Mouse (Mus musculus): ENCODE results near the gene Syvn1. TPM values are rescaled to one million over a fixed set of nuclear protein-coding genes. Genes with fewer than 3 reads are reported as not detected.

Gene Syvn1
- total RNA-seq (2012; rRNA removed) (26.8 and 32.0 TPM in 2 replicates), total RNA-seq (2014; rRNA removed) (13.5 and 16.5 TPM in 2 replicates), polyA plus RNA-seq (2012; ENCODE audit: insufficient read length, low read depth) (82.5 and 106 TPM in 2 replicates)

- peak; percentile 96 for DNase-seq (ENCODE audit: extremely low read depth)
- peaks cover 32 to 35% of the 10 kb centered on the region in 2 experiments for H3K36me3 ChIP-seq (replicated peaks in 1 of 2; ENCODE audit: control insufficient read depth in 1 of 2, insufficient read depth in 1 of 2, low read length in 1 of 2)
- peak; percentile 96 for TF ChIP-seq TBP (conservative IDR thresholded peaks at IDR 0.05; ENCODE audit: low read depth, low read length)
- 0 out of 2 replicates have a peak, but pooled peaks have one; percentile 62 for TF ChIP-seq KAT2A (IDR thresholded peaks at IDR 0.05; ENCODE audit: insufficient replicate concordance, low read length)
- TF ChIP-seq POLR2A (IDR thresholded peaks at IDR 0.05; ENCODE audit: low read depth, low read length) = peak; percentile 78
- TF ChIP-seq MAX (IDR thresholded peaks at IDR 0.05; ENCODE audit: low read length) = no peak; the same call in none of the 2 replicates
- peak; percentile 66 for TF ChIP-seq TCF12 (IDR thresholded peaks at IDR 0.05; ENCODE audit: low read depth, low read length)
- TF ChIP-seq NELFE (IDR thresholded peaks at IDR 0.05; ENCODE audit: low read depth, low read length) = peak; percentile 59
- TF ChIP-seq MAZ (IDR thresholded peaks at IDR 0.05; ENCODE audit: low read depth, low read length) = peak; percentile 84; the same call in 1 of the 2 replicates
- TF ChIP-seq PAX5 (IDR thresholded peaks at IDR 0.05; ENCODE audit: low read length) = peak; percentile 57; the same call in 1 of the 2 replicates
- no peak for TF ChIP-seq USF2 (conservative IDR thresholded peaks at IDR 0.05; ENCODE audit: low read depth, low read length)
- TF ChIP-seq RAD21 (IDR thresholded peaks at IDR 0.05; ENCODE audit: low read depth, low read length) = no peak
- peak; percentile 98 for TF ChIP-seq CHD2 (IDR thresholded peaks at IDR 0.05; ENCODE audit: low read length)
- no peak; the same call in 1 of the 2 replicates for TF ChIP-seq JUND (conservative IDR thresholded peaks at IDR 0.05; ENCODE audit: low read depth, low read length)
- TF ChIP-seq NRF1 (IDR thresholded peaks at IDR 0.05; ENCODE audit: low read depth, low read length) = peak; percentile 64
- peak; percentile 84 for TF ChIP-seq SIN3A (IDR thresholded peaks at IDR 0.05; ENCODE audit: low read length)
- peak; percentile 91 for TF ChIP-seq ZMIZ1 (IDR thresholded peaks at IDR 0.05; ENCODE audit: low read depth, low read length)
- TF ChIP-seq IRF4 (IDR thresholded peaks at IDR 0.05; ENCODE audit: low read depth, low read length) = 0 out of 2 replicates have a peak, but pooled peaks have one; percentile 19
- TF ChIP-seq BHLHE40 (IDR thresholded peaks at IDR 0.05; ENCODE audit: low read depth, low read length) = peak; percentile 26; the same call in 1 of the 2 replicates
- peak; percentile 75 for TF ChIP-seq HCFC1 (IDR thresholded peaks at IDR 0.05; ENCODE audit: low read depth, low read length)
- no peak for TF ChIP-seq SMC3 (IDR thresholded peaks at IDR 0.05; ENCODE audit: low read depth, low read length)
- no peak for TF ChIP-seq MAFK (IDR thresholded peaks at IDR 0.05; ENCODE audit: insufficient replicate concordance, low read length)
- TF ChIP-seq ZNF384 (IDR thresholded peaks at IDR 0.05; ENCODE audit: low read depth, low read length) = peak; percentile 66; the same call in 1 of the 2 replicates
- peak; percentile 96 for TF ChIP-seq POLR2AphosphoS2 (IDR thresholded peaks at IDR 0.05; ENCODE audit: low read depth, low read length)
- TF ChIP-seq CHD1 (IDR thresholded peaks at IDR 0.05; ENCODE audit: low read depth, low read length) = peak; percentile 97
- peak; percentile 76 for TF ChIP-seq ELF1 (IDR thresholded peaks at IDR 0.05; ENCODE audit: low read depth, low read length)
- TF ChIP-seq MXI1 (IDR thresholded peaks at IDR 0.05; ENCODE audit: low read depth, low read length) = peak; percentile 59
- H3K27me3 ChIP-seq (replicated peaks) = no peaks in the 10 kb centered on the region
- H3K9me3 ChIP-seq (replicated peaks; ENCODE audit: low read length) = no peaks in the 10 kb centered on the region
- H3K79me2 ChIP-seq (replicated peaks; ENCODE audit: control insufficient read depth, extremely low read depth, insufficient read depth, poor library complexity, severe bottlenecking) = peaks cover 41% of the 10 kb centered on the region
- in situ Hi-C loops (cut with MboI; ENCODE audit: low pct_ligation_motif_present, low pct_unique_long_range_greater_than_20kb, low sequenced_read_pairs) (no loop called here), dilution Hi-C loops (cut with MboI; ENCODE audit: extremely low pct_ligation_motif_present, extremely low pct_unique_long_range_greater_than_20kb, low sequenced_read_pairs) (no loop called here)
- peak within 1 kb of the TSS; percentile 93 for H3K4me2 ChIP-seq (ENCODE audit: insufficient read depth, low read depth, poor library complexity, severe bottlenecking)
- H3K27ac ChIP-seq (ENCODE audit: insufficient read depth, low read depth) = peak within 1 kb of the TSS; percentile 99
- H3K4me3 ChIP-seq (replicated peaks in 1 of 3; ENCODE audit: low read depth in 2 of 3, low read length in 2 of 3, poor library complexity in 1 of 3) = peak within 1 kb of the TSS; percentile 82 to 99 (median 98)
- peaks cover 36 to 58% of the 10 kb centered on the region in 2 experiments for H3K4me1 ChIP-seq (ENCODE audit: control insufficient read depth in 1 of 2, insufficient read depth in 2 of 2)
- peak within 1 kb of the TSS; percentile 97 for H3K9ac ChIP-seq (ENCODE audit: insufficient read depth, low read depth)
Measured at GRCm38 (mm10) chr19:6046294-6047153, at the start of gene Syvn1. Syvn1 (plus strand) TSS chr19:6046576.
